Mouse (Mus musculus) lung, adult 2 months (tissue): ENCODE measurements around the gene Chid1.

Experiments used
- CTCF ChIP-seq: fragments of 200-500 bp; IDR thresholded peaks from 2 replicates; pipeline ENCODE4 v1.5.1; 2011; ENCODE audit warnings: mild to moderate bottlenecking, low read length, control low read depth; ENCODE audit not compliant: insufficient read depth
- POLR2A ChIP-seq: fragments of 200-500 bp; IDR thresholded peaks from 2 replicates; pipeline ENCODE4 v1.6.1; 2011; ENCODE audit warnings: low read depth, mild to moderate bottlenecking, control low read depth, low read length, borderline replicate concordance; ENCODE audit errors: extremely low read depth

- peak; percentile 20; the same call in 1 of the 2 replicates for TF ChIP-seq POLR2A
- TF ChIP-seq CTCF: no peak
Observed at GRCm38 (mm10) chr7:141443828-141444237, 95.8 kb downstream of the Chid1 start, which contains the start of gene Pidd1.
